Mouse (Mus musculus) adrenal gland (tissue): ENCODE results near the gene Dis3l.

Source experiments
- intact Hi-C: fragments of 180-260 bp; cut with DNase I; formaldehyde crosslinking; loops from one replicate; pipeline ENCODE4 v1.15.1; 2025

The Dis3l gene

GRCm38 (mm10) chr9:64267231-64267630 lies 73.9 kb downstream of the Dis3l start:
- intact Hi-C loops: no loop called here

GRCm38 (mm10) chr9:64264813-64265212 lies 76.3 kb downstream of the Dis3l start:
- intact Hi-C loops: no loop called here

- intact Hi-C loops: no loop called here
Observed at GRCm38 (mm10) chr9:64261023-64261422, 80.1 kb downstream of the Dis3l start.

GRCm38 (mm10) chr9:64259906-64260305 lies 81.2 kb downstream of the Dis3l start:
- intact Hi-C loops: loop anchor here (10.0 kb wide), 1 partner anchor 115 kb away; no protein-coding TSS in a partner anchor
